Mouse (Mus musculus): ENCODE results near the gene Tmcc3.

GRCm38 (mm10) chr10:94622828-94623227 is 311.1 kb downstream of the Tmcc3 start:
- TF ChIP-seq POLR2A (IDR thresholded peaks at IDR 0.05; ENCODE audit: borderline replicate concordance, low read depth, low read length), result no peak
- no peak for TF ChIP-seq CTCF (IDR thresholded peaks at IDR 0.05; ENCODE audit: low read depth, low read length)

All from bone marrow macrophage, adult 2 months (primary cell).